Mouse (Mus musculus) hindbrain, embryonic 16.5 days (tissue): ENCODE measurements around the gene Tmprss11e. TPM values are rescaled to one million over a fixed set of nuclear protein-coding genes. Genes with fewer than 3 reads are reported as not detected.

Experiments used
- ATAC-seq: fragments of 200-750 bp; cut with Nextera tagmentation; 2 replicates; pipeline ENCODE4 v1.8.0; 2017; ENCODE audit warnings: moderate TSS enrichment, moderate library complexity
- H3K27ac ChIP-seq: fragments of 300-500 bp; sonication (generic); 2 replicates; pipeline ENCODE4 v1.5.1; 2014; ENCODE audit warnings: low read depth, mild to moderate bottlenecking, control low read depth, low read length, moderate library complexity
- H3K27me3 ChIP-seq: fragments of 300-500 bp; sonication (generic); replicated peaks from 2 replicates; pipeline ENCODE4 v1.6.1; 2014; ENCODE audit warnings: low read length; ENCODE audit not compliant: control insufficient read depth, insufficient read depth
- H3K36me3 ChIP-seq: fragments of 300-500 bp; sonication (generic); 2 replicates; pipeline ENCODE4 v1.6.1; 2014; ENCODE audit warnings: mild to moderate bottlenecking, low read length, moderate library complexity, mixed read lengths; ENCODE audit not compliant: control insufficient read depth, insufficient read depth
- H3K4me1 ChIP-seq: fragments of 300-500 bp; sonication (generic); 2 replicates; pipeline ENCODE4 v1.6.1; 2014; ENCODE audit warnings: low read depth, low read length; ENCODE audit not compliant: control insufficient read depth, insufficient read depth
- H3K4me2 ChIP-seq: fragments of 300-500 bp; sonication (generic); 2 replicates; pipeline ENCODE4 v1.6.1; 2014; ENCODE audit warnings: mild to moderate bottlenecking, low read length, control low read depth, moderate library complexity
- H3K4me3 ChIP-seq: fragments of 300-500 bp; sonication (generic); 2 replicates; pipeline ENCODE4 v1.5.1; 2014; ENCODE audit warnings: mild to moderate bottlenecking, low read length, control low read depth, moderate library complexity
- H3K9ac ChIP-seq: fragments of 300-500 bp; sonication (generic); 2 replicates; pipeline ENCODE4 v1.6.1; 2014; ENCODE audit warnings: low read depth, mild to moderate bottlenecking, control low read depth, low read length, moderate library complexity
- H3K9me3 ChIP-seq: fragments of 300-500 bp; sonication (generic); 2 replicates; pipeline ENCODE4 v1.6.1; 2014; ENCODE audit warnings: mild to moderate bottlenecking, low read length, moderate library complexity; ENCODE audit not compliant: control insufficient read depth
- WGBS: fragments of 180-500 bp; shearing (Covaris S2); extraction: QIAGEN DNeasy Blood & Tissue Kit; methylation state at CpG from one replicate; pipeline ENCODE4 v1.1.7; 2014; 5-methylcytosine and 5-hydroxymethylcytosine counted together
- polyA plus RNA-seq: library from polyadenylated mRNA; unstranded; fragments of >200 nt; fragmentation: Nextera tagmentation; extraction: Ambion mirVana; gene quantifications from 2 replicates; pipeline ENCODE4 v1.2.1, GENCODE M21; 2015

The Tmprss11e gene
- polyA plus RNA-seq, 1 experiment from 2014 or later, result not detected

DNA sequence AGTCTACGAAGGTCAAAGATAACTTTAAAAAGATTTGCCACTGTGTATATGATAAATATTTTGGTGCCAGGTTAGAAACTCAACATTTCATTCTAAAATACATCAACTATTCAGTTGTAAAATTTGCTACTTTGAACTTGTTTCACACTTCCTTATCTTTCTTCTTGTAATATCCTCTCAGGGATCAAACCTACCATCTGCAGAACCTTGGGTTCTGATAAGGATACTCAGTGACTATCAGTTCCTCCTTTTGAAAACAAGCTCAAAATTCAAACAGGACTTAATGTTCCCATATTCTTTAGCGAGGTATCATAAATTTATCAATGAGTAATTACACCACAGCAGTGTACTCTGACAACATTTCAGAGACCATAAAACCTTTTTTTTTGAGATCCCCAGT lies 30.6 kb downstream of the Tmprss11e start:
- peaks cover 3% of the 10 kb centered on the region; the same call in 1 of the 2 replicates for H3K9me3 ChIP-seq
- H3K9ac ChIP-seq, result no peak overlapping the region
- H3K27ac ChIP-seq, result no peak overlapping the region
- no peaks in the 10 kb centered on the region for H3K4me1 ChIP-seq
- no peak overlapping the region for H3K4me3 ChIP-seq
- H3K27me3 ChIP-seq, result no peaks in the 10 kb centered on the region
- ATAC-seq, result no peak
- H3K4me2 ChIP-seq, result no peak overlapping the region
- WGBS, result 94% methylated on average over 2 of the region's 2 CpGs
- H3K36me3 ChIP-seq, result no peaks in the 10 kb centered on the region

DNA sequence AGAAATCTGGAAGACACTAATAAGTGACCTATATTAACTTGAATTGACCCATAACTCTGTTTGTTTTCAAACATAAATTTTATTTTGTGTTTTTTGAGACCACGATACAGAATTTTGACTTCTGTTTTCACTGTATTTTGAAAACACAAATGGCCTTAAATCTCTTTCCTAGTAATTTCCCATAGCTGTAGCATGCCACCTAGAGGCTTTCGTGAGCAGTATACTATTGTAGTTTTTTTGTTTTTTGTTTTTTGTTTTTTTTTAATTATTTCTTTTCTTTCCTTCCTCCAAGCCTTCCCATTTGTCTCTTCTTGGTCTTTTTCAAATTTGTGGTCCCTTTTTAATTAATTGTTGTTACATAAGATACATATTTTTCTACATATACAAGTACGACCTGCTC lies 40.7 kb downstream of the Tmprss11e start:
- 86% methylated on average over 3 of the region's 3 CpGs for WGBS
- no peak overlapping the region for H3K4me2 ChIP-seq
- no peak overlapping the region for H3K4me3 ChIP-seq
- no peaks in the 10 kb centered on the region for H3K27me3 ChIP-seq
- H3K27ac ChIP-seq, result no peak overlapping the region
- no peaks in the 10 kb centered on the region for H3K4me1 ChIP-seq
- H3K9ac ChIP-seq, result no peak overlapping the region
- no peaks in the 10 kb centered on the region for H3K36me3 ChIP-seq
- ATAC-seq, result no peak
- no peaks in the 10 kb centered on the region for H3K9me3 ChIP-seq

DNA sequence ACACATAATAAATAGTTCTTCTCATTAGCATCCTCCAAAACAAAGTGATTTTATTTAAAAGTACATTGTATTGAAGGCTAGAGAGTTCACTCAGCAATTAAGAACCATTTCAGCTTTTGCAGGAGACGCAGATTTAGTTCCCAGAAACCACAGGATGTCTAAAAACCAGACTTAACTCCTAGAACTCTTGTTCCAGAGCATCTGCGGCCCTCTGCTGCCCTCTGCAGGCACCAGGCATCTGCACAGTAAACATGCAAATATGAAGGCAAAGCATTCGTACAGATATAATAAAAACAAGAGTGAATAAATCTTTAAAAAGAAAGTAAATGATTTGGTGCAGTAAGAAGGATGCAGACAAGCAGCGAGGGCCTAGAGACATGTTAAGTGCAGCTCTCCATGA lies 60.9 kb downstream of the Tmprss11e start:
- no peak overlapping the region for H3K4me2 ChIP-seq
- no peaks in the 10 kb centered on the region for H3K27me3 ChIP-seq
- no peaks in the 10 kb centered on the region for H3K9me3 ChIP-seq
- no peaks in the 10 kb centered on the region for H3K4me1 ChIP-seq
- no peak for ATAC-seq
- no peak overlapping the region for H3K4me3 ChIP-seq
- 59% methylated on average over 4 of the region's 4 CpGs for WGBS
- H3K27ac ChIP-seq, result no peak overlapping the region
- H3K36me3 ChIP-seq, result no peaks in the 10 kb centered on the region
- H3K9ac ChIP-seq, result no peak overlapping the region

DNA sequence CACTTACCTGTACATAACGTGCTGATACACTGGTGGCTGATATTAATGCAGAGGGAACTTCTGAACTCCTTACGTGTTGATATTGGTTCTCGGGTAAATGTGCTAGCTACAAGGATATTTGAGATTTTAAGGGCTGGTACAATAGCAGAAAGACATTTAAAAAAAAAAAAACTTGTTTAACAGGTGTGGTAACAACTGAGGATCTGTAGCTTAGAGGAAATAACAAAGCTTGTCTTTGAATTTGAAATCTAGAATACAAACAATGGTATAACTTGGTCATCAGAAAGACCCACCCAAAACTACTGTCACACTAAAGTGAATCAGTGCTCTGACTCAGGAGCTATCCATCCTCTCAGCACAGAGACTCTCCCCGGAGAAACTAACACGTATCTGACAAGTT lies 69.4 kb downstream of the Tmprss11e start, which contains the start of gene Tmprss11b:
Tmprss11b (minus strand) TSS at position 101 of the 400 bp plus-strand sequence.
- WGBS, result 84% methylated on average over 5 of the region's 5 CpGs
- Histone ChIP-seq H3K9me3 (no peaks in the 10 kb centered on the region), H3K36me3 (no peaks in the 10 kb centered on the region), H3K27me3 (no peaks in the 10 kb centered on the region), H3K4me1 (no peaks in the 10 kb centered on the region), H3K9ac (no peak within 1 kb of the TSS), H3K4me3 (no peak within 1 kb of the TSS), H3K27ac (no peak within 1 kb of the TSS), H3K4me2 (no peak within 1 kb of the TSS)
- no peak for ATAC-seq

Other genes starting within 250 kb of the Tmprss11e start
- not detected in 2 replicates for gene Tmprss11g, start 227.2 kb downstream of the Tmprss11e start, polyA plus RNA-seq
- gene Tmprss11f, start 113.4 kb downstream of the Tmprss11e start, polyA plus RNA-seq, result not detected in 2 replicates
- gene Tmprss11b, start 69.5 kb downstream of the Tmprss11e start, polyA plus RNA-seq, result not detected in 2 replicates
- 28.4 and 30.5 TPM in 2 replicates for gene Ythdc1, start 58.4 kb upstream of the Tmprss11e start, polyA plus RNA-seq
- gene Ugt2b34, start 161.1 kb upstream of the Tmprss11e start, polyA plus RNA-seq, result not detected in 2 replicates
- gene Ugt2b1, start 180.7 kb upstream of the Tmprss11e start, polyA plus RNA-seq, result not detected in 2 replicates